Mouse (Mus musculus) lung, embryonic 14.5 days (tissue): ENCODE measurements around the gene Gm8068. TPM values are rescaled to one million over a fixed set of nuclear protein-coding genes. Genes with fewer than 3 reads are reported as not detected.
"Not testable (repeated sequence)": the region's sequence is repeated elsewhere in the genome, so short reads cannot be mapped to it uniquely, and the experiment has no call there.

Experiments used
- ATAC-seq: fragments of 200-750 bp; cut with Nextera tagmentation; 2 replicates; pipeline ENCODE4 v1.8.0; 2017; ENCODE audit warnings: mild to moderate bottlenecking, moderate TSS enrichment, moderate library complexity; ENCODE audit not compliant: insufficient read depth
- DNase-seq: peaks from one replicate; pipeline ENCODE4 v3.0.0-alpha.2; 2015
- H3K27ac ChIP-seq: fragments of 300-500 bp; sonication (generic); 2 replicates; pipeline ENCODE4 v1.5.1; 2014; ENCODE audit warnings: low read depth, mild to moderate bottlenecking, moderate library complexity
- H3K27me3 ChIP-seq: fragments of 300-500 bp; sonication (generic); 2 replicates; pipeline ENCODE4 v1.6.1; 2014; ENCODE audit warnings: low read length, control low read depth; ENCODE audit not compliant: insufficient read depth
- H3K36me3 ChIP-seq: fragments of 300-500 bp; sonication (generic); 2 replicates; pipeline ENCODE4 v1.6.1; 2014; ENCODE audit warnings: control low read depth; ENCODE audit not compliant: insufficient read depth
- H3K4me1 ChIP-seq: fragments of 300-500 bp; sonication (generic); 2 replicates; pipeline ENCODE4 v1.6.1; 2014; ENCODE audit warnings: antibody characterized with exemption, control low read depth; ENCODE audit not compliant: insufficient read depth
- H3K4me2 ChIP-seq: fragments of 300-500 bp; sonication (generic); 2 replicates; pipeline ENCODE4 v1.6.1; 2014; ENCODE audit warnings: mild to moderate bottlenecking
- H3K4me3 ChIP-seq: fragments of 300-500 bp; sonication (generic); 2 replicates; pipeline ENCODE4 v1.5.1; 2014; ENCODE audit warnings: low read depth, low read length
- H3K9ac ChIP-seq: fragments of 300-500 bp; sonication (generic); 2 replicates; pipeline ENCODE4 v1.6.1; 2014
- H3K9me3 ChIP-seq: fragments of 300-500 bp; sonication (generic); 2 replicates; pipeline ENCODE4 v1.6.1; 2016; ENCODE audit warnings: low read depth, low read length, control low read depth
- WGBS: fragments of 180-500 bp; shearing (Covaris S2); extraction: QIAGEN DNeasy Blood & Tissue Kit; methylation state at CpG from one replicate; pipeline ENCODE4 v1.1.7; 2014; 5-methylcytosine and 5-hydroxymethylcytosine counted together
- polyA plus RNA-seq: library from polyadenylated mRNA; unstranded; fragments of >200 nt; fragmentation: Nextera tagmentation; extraction: Ambion mirVana; gene quantifications from 2 replicates; pipeline ENCODE4 v1.2.1, GENCODE M21; 2014

Gene Gm8068
- not detected in 2 replicates for polyA plus RNA-seq

DNA sequence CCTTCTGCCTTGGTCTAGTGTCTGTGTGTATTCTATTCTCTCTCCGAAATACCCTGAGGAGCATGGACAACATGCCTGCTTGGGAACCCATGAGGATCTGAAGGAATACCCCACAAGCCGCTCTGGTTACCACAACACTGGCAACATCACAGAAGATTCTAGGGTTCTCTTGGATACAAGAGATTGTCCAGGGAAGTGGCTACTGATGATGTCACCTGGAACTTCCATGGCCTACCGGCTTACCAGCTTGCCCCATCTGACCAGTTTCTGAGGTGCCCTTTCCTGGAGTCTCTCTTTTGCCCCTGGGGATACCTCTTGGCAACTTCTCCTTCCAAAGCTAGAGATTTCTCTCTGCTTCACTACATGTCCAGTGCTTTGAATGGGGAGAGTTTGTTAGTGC, at the start of gene Gm8068:
TSS of gene Gm8068 (minus strand) at position 101 of the 400 bp plus-strand sequence.
- H3K36me3 ChIP-seq, H3K4me2 ChIP-seq, H3K9ac ChIP-seq, H3K27ac ChIP-seq, H3K4me1 ChIP-seq, DNase-seq, H3K9me3 ChIP-seq, H3K27me3 ChIP-seq, H3K4me3 ChIP-seq, ATAC-seq: not testable (repeated sequence)
- WGBS = no CpG with 5 or more reads among the region's 3 CpGs

GRCm38 (mm10) chr14:41750514-41750913, 48.8 kb upstream of the Gm8068 start, which contains the start of gene Gm7929:
Gm7929 (minus strand) TSS chr14:41750614.
- not testable (repeated sequence) for ATAC-seq, DNase-seq
- 57% methylated on average over 1 of the region's 1 CpGs for WGBS

DNA sequence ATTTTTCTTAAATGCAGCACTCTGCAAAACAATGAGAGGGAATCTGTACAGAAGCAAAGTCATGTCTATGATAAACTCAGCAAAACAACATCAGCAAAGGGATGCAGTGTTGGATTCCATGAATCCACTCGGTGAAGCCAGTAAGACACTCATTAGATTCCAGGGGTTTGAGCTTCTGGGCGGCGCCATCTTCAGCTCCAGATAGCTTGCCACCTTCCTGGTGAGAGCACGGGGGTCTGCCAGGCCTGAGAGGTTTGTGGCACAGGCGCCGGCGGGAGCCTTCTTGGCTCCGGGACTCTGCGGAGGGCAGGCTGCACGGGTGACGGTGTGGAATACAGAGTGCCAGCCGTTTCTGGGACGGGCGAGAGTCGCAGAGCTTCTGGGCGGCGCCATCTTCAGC, 21.8 kb upstream of the Gm8068 start:
- DNase-seq, ATAC-seq, H3K36me3 ChIP-seq, H3K4me3 ChIP-seq, H3K4me2 ChIP-seq, H3K9ac ChIP-seq, H3K9me3 ChIP-seq, H3K4me1 ChIP-seq, H3K27ac ChIP-seq, H3K27me3 ChIP-seq: not testable (repeated sequence)
- WGBS = 68% methylated on average over 17 of the region's 17 CpGs

More at GRCm38 (mm10) chr14:41750514-41750913, 48.8 kb upstream of the Gm8068 start, which contains the start of gene Gm7929:
- not testable (repeated sequence) for H3K4me1 ChIP-seq, H3K9me3 ChIP-seq, H3K27me3 ChIP-seq, H3K4me3 ChIP-seq, H3K9ac ChIP-seq, H3K27ac ChIP-seq, H3K36me3 ChIP-seq, H3K4me2 ChIP-seq

DNA sequence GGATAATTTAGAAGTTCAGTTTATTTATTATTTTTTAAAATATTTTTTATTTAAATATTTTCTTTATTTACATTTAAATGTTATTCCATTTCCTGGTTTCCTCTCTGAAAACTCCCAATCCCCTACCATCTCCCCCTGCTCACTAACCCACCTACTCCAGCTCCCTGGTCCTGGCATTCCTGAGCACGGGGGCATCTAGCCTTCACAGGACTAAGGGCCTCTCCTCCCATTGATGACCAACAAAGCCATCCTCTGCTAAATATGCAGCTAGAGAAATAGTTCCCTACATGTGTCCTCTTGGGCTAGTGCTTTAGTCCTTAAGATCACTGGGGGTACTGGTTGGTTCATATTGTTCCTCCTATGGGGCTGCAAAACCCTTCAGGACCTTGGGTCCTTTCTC, 15.5 kb upstream of the Gm8068 start:
- ATAC-seq, H3K9me3 ChIP-seq: not testable (repeated sequence)

DNA sequence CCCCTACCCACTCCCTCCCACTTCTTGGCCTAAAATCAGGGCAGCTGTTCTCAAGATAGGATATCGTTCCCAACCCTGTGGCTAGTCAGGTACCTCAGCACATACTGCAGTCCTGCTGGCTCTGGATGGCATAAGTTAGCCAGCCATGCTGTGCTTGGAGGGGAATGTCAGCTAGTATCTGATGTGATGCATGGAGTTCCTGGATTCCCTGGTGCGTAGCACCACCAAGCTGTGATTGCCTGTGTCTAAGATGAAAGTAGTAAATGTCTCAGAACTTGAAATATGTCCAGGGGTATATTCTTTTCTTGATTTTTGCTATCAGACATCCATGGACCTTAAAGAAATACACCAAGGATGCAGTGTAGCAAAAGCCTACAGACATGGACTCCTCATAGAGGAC, 53.5 kb downstream of the Gm8068 start:
- not testable (repeated sequence) for DNase-seq, H3K27me3 ChIP-seq, H3K4me3 ChIP-seq, H3K4me2 ChIP-seq, H3K4me1 ChIP-seq, H3K9ac ChIP-seq, H3K36me3 ChIP-seq, H3K27ac ChIP-seq, ATAC-seq, H3K9me3 ChIP-seq
- WGBS = 76% methylated on average over 2 of the region's 2 CpGs

More for the DNA sequence above, 15.5 kb upstream of the Gm8068 start:
- H3K4me2 ChIP-seq, H3K27me3 ChIP-seq, H3K36me3 ChIP-seq, DNase-seq, H3K4me3 ChIP-seq, H3K4me1 ChIP-seq, H3K9ac ChIP-seq, H3K27ac ChIP-seq: not testable (repeated sequence)
- WGBS = 72% methylated on average over 1 of the region's 1 CpGs

Other genes starting within 250 kb of the Gm8068 start
- not detected in 2 replicates for gene Gm7954, start 248.4 kb downstream of the Gm8068 start, polyA plus RNA-seq
- not detected in 2 replicates for gene Gm3486, start 212.4 kb downstream of the Gm8068 start, polyA plus RNA-seq
- not detected in 2 replicates for gene Gm7970, start 146.3 kb downstream of the Gm8068 start, polyA plus RNA-seq
- not detected in 2 replicates for gene 1700049E17Rik2, start 128.7 kb downstream of the Gm8068 start, polyA plus RNA-seq
- not detected in 2 replicates for gene Gm3072, start 77.3 kb downstream of the Gm8068 start, polyA plus RNA-seq
- not detected in 2 replicates for gene Gm3676, start 55.4 kb downstream of the Gm8068 start, polyA plus RNA-seq
- not detected in 2 replicates for gene Gm7929, start 48.7 kb upstream of the Gm8068 start, polyA plus RNA-seq
- gene Gm47189, start 70.6 kb upstream of the Gm8068 start, polyA plus RNA-seq = not detected in 2 replicates
- gene Gm7980, start 205.4 kb upstream of the Gm8068 start, polyA plus RNA-seq = not detected in 2 replicates
- not detected in 2 replicates for gene 1700049E17Rik1, start 223.1 kb upstream of the Gm8068 start, polyA plus RNA-seq
- gene 1700024B05Rik, start 242.1 kb upstream of the Gm8068 start, polyA plus RNA-seq = not detected in 2 replicates